Mouse (Mus musculus): ENCODE data around the gene Glis3. TPM values are rescaled to one million over a fixed set of nuclear protein-coding genes. Genes with fewer than 3 reads are reported as not detected.

Gene Glis3
- polyA plus RNA-seq, 1 experiment from 2014 or later: 0.32 TPM

- 0 out of 2 replicates have a peak, but pooled peaks cover 4% of the 10 kb centered on the region for H3K27me3 ChIP-seq (replicated peaks; ENCODE audit: control insufficient read depth, insufficient read depth, low read length)
- H3K36me3 ChIP-seq (ENCODE audit: control insufficient read depth, insufficient read depth): no peaks in the 10 kb centered on the region
- 9% methylated on average over 8 of the region's 8 CpGs for WGBS
- no peak overlapping the region for H3K9ac ChIP-seq (replicated peaks; ENCODE audit: low read depth, low read length)
- H3K27ac ChIP-seq (ENCODE audit: low read length): no peak overlapping the region
- no peak overlapping the region for H3K4me3 ChIP-seq (replicated peaks; ENCODE audit: low read length)
- no peak overlapping the region for H3K4me2 ChIP-seq (ENCODE audit: low read length)
- H3K4me1 ChIP-seq (replicated peaks; ENCODE audit: control insufficient read depth, insufficient read depth, low read length): no peaks in the 10 kb centered on the region
- no peaks in the 10 kb centered on the region for H3K9me3 ChIP-seq (ENCODE audit: control insufficient read depth, low read length)
- peak; percentile 62 for ATAC-seq
Observed at GRCm38 (mm10) chr19:28560801-28561696, 118.8 kb downstream of the Glis3 start.

- H3K27me3 ChIP-seq (replicated peaks; ENCODE audit: control insufficient read depth, insufficient read depth, low read length): 0 out of 2 replicates have a peak, but pooled peaks cover 4% of the 10 kb centered on the region
- H3K9ac ChIP-seq (replicated peaks; ENCODE audit: low read depth, low read length): no peak overlapping the region
- H3K9me3 ChIP-seq (ENCODE audit: control insufficient read depth, low read length): no peaks in the 10 kb centered on the region
- H3K4me2 ChIP-seq (ENCODE audit: low read length): no peak overlapping the region
- ATAC-seq: no peak
- no peak overlapping the region for H3K27ac ChIP-seq (ENCODE audit: low read length)
- no peaks in the 10 kb centered on the region for H3K4me1 ChIP-seq (replicated peaks; ENCODE audit: control insufficient read depth, insufficient read depth, low read length)
- no peaks in the 10 kb centered on the region for H3K36me3 ChIP-seq (ENCODE audit: control insufficient read depth, insufficient read depth)
- WGBS: 69% methylated on average over 7 of the region's 7 CpGs
- no peak overlapping the region for H3K4me3 ChIP-seq (replicated peaks; ENCODE audit: low read length)
Observed at GRCm38 (mm10) chr19:28559836-28560235, 120.0 kb downstream of the Glis3 start.

- Histone ChIP-seq H3K4me2 (ENCODE audit: low read length) (no peak overlapping the region), H3K4me1 (replicated peaks; ENCODE audit: control insufficient read depth, insufficient read depth, low read length) (no peaks in the 10 kb centered on the region), H3K9ac (replicated peaks; ENCODE audit: low read depth, low read length) (no peak overlapping the region), H3K36me3 (ENCODE audit: control insufficient read depth, insufficient read depth) (no peaks in the 10 kb centered on the region), H3K4me3 (replicated peaks; ENCODE audit: low read length) (no peak overlapping the region), H3K27ac (ENCODE audit: low read length) (no peak overlapping the region), H3K9me3 (ENCODE audit: control insufficient read depth, low read length) (no peaks in the 10 kb centered on the region), H3K27me3 (replicated peaks; ENCODE audit: control insufficient read depth, insufficient read depth, low read length) (0 out of 2 replicates have a peak, but pooled peaks cover 4% of the 10 kb centered on the region)
- no peak for ATAC-seq
- 78% methylated on average over 10 of the region's 10 CpGs for WGBS
Observed at GRCm38 (mm10) chr19:28559400-28559799, 120.5 kb downstream of the Glis3 start.

GRCm38 (mm10) chr19:28558661-28559060, 121.2 kb downstream of the Glis3 start:
- Histone ChIP-seq H3K27me3 (replicated peaks; ENCODE audit: control insufficient read depth, insufficient read depth, low read length) (0 out of 2 replicates have a peak, but pooled peaks cover 4% of the 10 kb centered on the region), H3K4me2 (ENCODE audit: low read length) (no peak overlapping the region), H3K27ac (ENCODE audit: low read length) (no peak overlapping the region), H3K4me1 (replicated peaks; ENCODE audit: control insufficient read depth, insufficient read depth, low read length) (no peaks in the 10 kb centered on the region), H3K9ac (replicated peaks; ENCODE audit: low read depth, low read length) (no peak overlapping the region), H3K36me3 (ENCODE audit: control insufficient read depth, insufficient read depth) (no peaks in the 10 kb centered on the region), H3K4me3 (replicated peaks; ENCODE audit: low read length) (no peak overlapping the region), H3K9me3 (ENCODE audit: control insufficient read depth, low read length) (no peaks in the 10 kb centered on the region)
- 64% methylated on average over 8 of the region's 8 CpGs for WGBS
- ATAC-seq: no peak

- 0 out of 2 replicates have a peak, but pooled peaks cover 4% of the 10 kb centered on the region for H3K27me3 ChIP-seq (replicated peaks; ENCODE audit: control insufficient read depth, insufficient read depth, low read length)
- H3K9me3 ChIP-seq (ENCODE audit: control insufficient read depth, low read length): no peaks in the 10 kb centered on the region
- no peaks in the 10 kb centered on the region for H3K4me1 ChIP-seq (replicated peaks; ENCODE audit: control insufficient read depth, insufficient read depth, low read length)
- H3K4me2 ChIP-seq (ENCODE audit: low read length): no peak overlapping the region
- H3K27ac ChIP-seq (ENCODE audit: low read length): no peak overlapping the region
- no peak overlapping the region for H3K4me3 ChIP-seq (replicated peaks; ENCODE audit: low read length)
- WGBS: 53% methylated on average over 5 of the region's 5 CpGs
- H3K9ac ChIP-seq (replicated peaks; ENCODE audit: low read depth, low read length): no peak overlapping the region
- ATAC-seq: no peak
- H3K36me3 ChIP-seq (ENCODE audit: control insufficient read depth, insufficient read depth): no peaks in the 10 kb centered on the region
Observed at GRCm38 (mm10) chr19:28557559-28558328, 122.1 kb downstream of the Glis3 start.

GRCm38 (mm10) chr19:28555181-28555929, 124.5 kb downstream of the Glis3 start:
- Histone ChIP-seq H3K4me3 (replicated peaks; ENCODE audit: low read length) (no peak overlapping the region), H3K4me2 (ENCODE audit: low read length) (no peak overlapping the region), H3K9me3 (ENCODE audit: control insufficient read depth, low read length) (no peaks in the 10 kb centered on the region), H3K27me3 (replicated peaks; ENCODE audit: control insufficient read depth, insufficient read depth, low read length) (0 out of 2 replicates have a peak, but pooled peaks cover 4% of the 10 kb centered on the region), H3K4me1 (replicated peaks; ENCODE audit: control insufficient read depth, insufficient read depth, low read length) (no peaks in the 10 kb centered on the region), H3K9ac (replicated peaks; ENCODE audit: low read depth, low read length) (no peak overlapping the region), H3K36me3 (ENCODE audit: control insufficient read depth, insufficient read depth) (no peaks in the 10 kb centered on the region), H3K27ac (ENCODE audit: low read length) (no peak overlapping the region)
- 85% methylated on average over 6 of the region's 6 CpGs for WGBS
- ATAC-seq: no peak

GRCm38 (mm10) chr19:28550611-28551010, 129.3 kb downstream of the Glis3 start:
- H3K27ac ChIP-seq (ENCODE audit: low read length): no peak overlapping the region
- no peak overlapping the region for H3K9ac ChIP-seq (replicated peaks; ENCODE audit: low read depth, low read length)
- no peaks in the 10 kb centered on the region for H3K36me3 ChIP-seq (ENCODE audit: control insufficient read depth, insufficient read depth)
- no peak overlapping the region for H3K4me3 ChIP-seq (replicated peaks; ENCODE audit: low read length)
- H3K4me1 ChIP-seq (replicated peaks; ENCODE audit: control insufficient read depth, insufficient read depth, low read length): no peaks in the 10 kb centered on the region
- H3K9me3 ChIP-seq (ENCODE audit: control insufficient read depth, low read length): no peaks in the 10 kb centered on the region
- H3K27me3 ChIP-seq (replicated peaks; ENCODE audit: control insufficient read depth, insufficient read depth, low read length): no peaks in the 10 kb centered on the region
- WGBS: 76% methylated on average over 8 of the region's 8 CpGs
- ATAC-seq: no peak
- H3K4me2 ChIP-seq (ENCODE audit: low read length): no peak overlapping the region

- H3K27me3 ChIP-seq (replicated peaks; ENCODE audit: control insufficient read depth, insufficient read depth, low read length): no peaks in the 10 kb centered on the region
- H3K4me1 ChIP-seq (replicated peaks; ENCODE audit: control insufficient read depth, insufficient read depth, low read length): no peaks in the 10 kb centered on the region
- H3K4me2 ChIP-seq (ENCODE audit: low read length): no peak overlapping the region
- WGBS: 93% methylated on average over 3 of the region's 3 CpGs
- H3K27ac ChIP-seq (ENCODE audit: low read length): no peak overlapping the region
- no peak overlapping the region for H3K9ac ChIP-seq (replicated peaks; ENCODE audit: low read depth, low read length)
- no peaks in the 10 kb centered on the region for H3K9me3 ChIP-seq (ENCODE audit: control insufficient read depth, low read length)
- no peak overlapping the region for H3K4me3 ChIP-seq (replicated peaks; ENCODE audit: low read length)
- H3K36me3 ChIP-seq (ENCODE audit: control insufficient read depth, insufficient read depth): no peaks in the 10 kb centered on the region
- ATAC-seq: no peak
Observed at GRCm38 (mm10) chr19:28546933-28547332, 132.9 kb downstream of the Glis3 start.

GRCm38 (mm10) chr19:28545493-28545892, 134.4 kb downstream of the Glis3 start:
- H3K9ac ChIP-seq (replicated peaks; ENCODE audit: low read depth, low read length): no peak overlapping the region
- ATAC-seq: no peak

More at GRCm38 (mm10) chr19:28545493-28545892, 134.4 kb downstream of the Glis3 start:
- Histone ChIP-seq H3K9me3 (ENCODE audit: control insufficient read depth, low read length) (no peaks in the 10 kb centered on the region), H3K27ac (ENCODE audit: low read length) (no peak overlapping the region), H3K4me1 (replicated peaks; ENCODE audit: control insufficient read depth, insufficient read depth, low read length) (no peaks in the 10 kb centered on the region), H3K4me2 (ENCODE audit: low read length) (no peak overlapping the region), H3K36me3 (ENCODE audit: control insufficient read depth, insufficient read depth) (no peaks in the 10 kb centered on the region), H3K27me3 (replicated peaks; ENCODE audit: control insufficient read depth, insufficient read depth, low read length) (no peaks in the 10 kb centered on the region), H3K4me3 (replicated peaks; ENCODE audit: low read length) (no peak overlapping the region)
- WGBS: 82% methylated on average over 1 of the region's 1 CpGs

Data from forebrain, embryonic 16.5 days (tissue).